Mouse (Mus musculus): Measurements from ENCODE around the gene Gli2.

Gene Gli2

GRCm38 (mm10) chr1:119053402-119053841 lies at the start of gene Gli2:
TSS of gene Gli2 (minus strand) at chr1:119053619.
- in situ Hi-C loops (cut with MboI; ENCODE audit: low pct_unique_long_range_greater_than_20kb in 1 of 2, low sequenced_read_pairs in 2 of 2, unreplicated experiment in 1 of 2) = no loop called here

DNA sequence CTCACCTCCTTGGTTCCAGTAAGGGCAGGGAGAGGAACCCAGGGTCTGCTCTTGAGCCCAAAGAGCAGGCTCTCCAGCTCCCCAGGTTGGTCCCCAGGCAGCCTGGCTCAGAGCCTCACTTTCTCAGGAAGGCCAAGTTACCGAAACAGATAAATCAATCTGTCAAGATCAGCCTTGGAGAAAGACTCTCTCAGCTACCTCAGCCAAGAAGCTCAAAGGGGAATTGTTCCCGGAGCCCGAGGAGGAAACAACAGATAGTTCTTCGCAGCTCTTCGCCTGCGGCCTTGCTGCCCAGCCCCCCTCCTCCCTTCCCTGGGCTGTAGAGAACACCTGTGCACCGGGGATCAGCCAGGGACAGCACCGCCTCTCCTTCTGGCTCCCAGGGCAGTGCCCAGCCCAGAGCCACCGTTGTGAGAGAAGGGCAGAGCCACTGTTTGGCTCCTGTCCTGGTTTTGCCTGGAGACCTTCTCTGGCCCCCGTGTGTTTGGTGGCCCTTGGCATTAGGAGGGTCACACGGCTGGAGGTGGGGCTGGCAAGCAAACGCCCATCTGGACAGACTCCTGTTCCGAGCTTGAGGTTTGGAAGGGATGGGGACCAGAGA lies 44.6 kb upstream of the Gli2 start:
- in situ Hi-C loops (cut with MboI; ENCODE audit: low pct_unique_long_range_greater_than_20kb in 1 of 2, low sequenced_read_pairs in 2 of 2, unreplicated experiment in 1 of 2) = loop anchor here in 1 of 2 experiments (5.0 to 10.0 kb wide), 2 partner anchors 54 to 347 kb away; no protein-coding TSS in a partner anchor

- in situ Hi-C loops (cut with MboI; ENCODE audit: low pct_unique_long_range_greater_than_20kb in 1 of 2, low sequenced_read_pairs in 2 of 2, unreplicated experiment in 1 of 2) = loop anchor here (5.0 to 10.0 kb wide), 2 partner anchors 326 to 351 kb away; no protein-coding TSS in a partner anchor
Measured at GRCm38 (mm10) chr1:119093739-119094138, 40.3 kb upstream of the Gli2 start.

DNA sequence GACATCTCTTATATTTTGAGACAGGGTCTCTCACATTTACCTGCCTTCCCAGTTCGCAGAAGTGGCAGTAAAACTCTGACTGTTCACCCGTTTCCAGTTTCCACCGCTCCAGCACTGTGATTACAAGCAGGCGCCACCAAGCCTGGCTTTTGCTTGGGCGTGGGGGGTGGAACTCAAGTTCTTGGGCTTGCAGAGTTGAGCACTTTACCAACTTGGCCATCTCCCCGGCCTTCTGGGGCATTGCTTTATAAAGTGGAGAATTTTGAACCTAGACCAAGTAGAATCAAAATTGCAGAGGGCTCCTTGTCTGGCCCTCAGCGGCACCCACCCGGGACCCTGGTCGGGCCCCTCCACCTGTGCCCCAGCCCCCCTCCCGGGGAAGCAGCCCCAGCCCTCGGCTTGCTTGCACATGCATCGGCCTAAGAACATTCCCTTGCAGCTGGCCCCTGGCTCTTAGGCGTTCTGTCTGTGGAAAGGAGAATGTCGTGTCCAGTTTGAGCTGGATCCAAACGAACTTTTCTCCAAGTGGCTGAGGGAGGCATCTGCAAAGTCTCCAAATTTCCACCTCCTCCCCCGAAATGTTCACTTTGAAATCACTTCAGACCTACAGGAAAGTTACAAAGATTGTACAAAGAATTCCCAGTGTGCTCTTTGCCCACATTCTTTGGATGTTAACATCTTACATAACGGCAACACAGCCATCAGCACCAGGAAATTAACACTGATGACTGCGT lies 36.6 kb upstream of the Gli2 start:
- in situ Hi-C loops (cut with MboI; ENCODE audit: low pct_unique_long_range_greater_than_20kb in 1 of 2, low sequenced_read_pairs in 2 of 2, unreplicated experiment in 1 of 2) = loop anchor here (5.0 to 10.0 kb wide), 2 partner anchors 323 to 355 kb away; no protein-coding TSS in a partner anchor

DNA sequence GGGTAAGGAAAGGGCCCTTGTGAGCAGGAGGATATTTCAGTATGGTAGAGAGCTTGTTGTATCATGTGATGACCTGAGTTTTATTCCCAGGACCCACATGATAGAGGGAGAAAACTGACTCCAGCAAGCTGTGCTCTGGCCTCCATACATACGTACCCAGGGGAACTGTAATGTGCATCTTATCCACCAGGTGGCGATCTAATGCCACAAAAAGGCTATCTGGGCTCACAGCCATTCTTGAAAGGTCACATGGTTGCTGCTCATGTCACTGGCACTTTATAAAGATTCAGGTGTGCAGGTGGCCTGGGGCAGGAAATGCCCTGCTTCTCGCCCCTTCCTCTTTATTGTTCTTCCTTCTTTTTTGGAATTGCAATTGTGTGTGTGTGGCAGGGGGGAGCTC lies 34.1 kb upstream of the Gli2 start:
- in situ Hi-C loops (cut with MboI; ENCODE audit: low pct_unique_long_range_greater_than_20kb in 1 of 2, low sequenced_read_pairs in 2 of 2, unreplicated experiment in 1 of 2) = no loop called here

- in situ Hi-C loops (cut with MboI; ENCODE audit: low pct_unique_long_range_greater_than_20kb in 1 of 2, low sequenced_read_pairs in 2 of 2, unreplicated experiment in 1 of 2) = no loop called here
Measured at GRCm38 (mm10) chr1:119085771-119086170, 32.4 kb upstream of the Gli2 start.

GRCm38 (mm10) chr1:119083468-119083921 lies 30.1 kb upstream of the Gli2 start:
- in situ Hi-C loops (cut with MboI; ENCODE audit: low pct_unique_long_range_greater_than_20kb in 1 of 2, low sequenced_read_pairs in 2 of 2, unreplicated experiment in 1 of 2) = no loop called here

DNA sequence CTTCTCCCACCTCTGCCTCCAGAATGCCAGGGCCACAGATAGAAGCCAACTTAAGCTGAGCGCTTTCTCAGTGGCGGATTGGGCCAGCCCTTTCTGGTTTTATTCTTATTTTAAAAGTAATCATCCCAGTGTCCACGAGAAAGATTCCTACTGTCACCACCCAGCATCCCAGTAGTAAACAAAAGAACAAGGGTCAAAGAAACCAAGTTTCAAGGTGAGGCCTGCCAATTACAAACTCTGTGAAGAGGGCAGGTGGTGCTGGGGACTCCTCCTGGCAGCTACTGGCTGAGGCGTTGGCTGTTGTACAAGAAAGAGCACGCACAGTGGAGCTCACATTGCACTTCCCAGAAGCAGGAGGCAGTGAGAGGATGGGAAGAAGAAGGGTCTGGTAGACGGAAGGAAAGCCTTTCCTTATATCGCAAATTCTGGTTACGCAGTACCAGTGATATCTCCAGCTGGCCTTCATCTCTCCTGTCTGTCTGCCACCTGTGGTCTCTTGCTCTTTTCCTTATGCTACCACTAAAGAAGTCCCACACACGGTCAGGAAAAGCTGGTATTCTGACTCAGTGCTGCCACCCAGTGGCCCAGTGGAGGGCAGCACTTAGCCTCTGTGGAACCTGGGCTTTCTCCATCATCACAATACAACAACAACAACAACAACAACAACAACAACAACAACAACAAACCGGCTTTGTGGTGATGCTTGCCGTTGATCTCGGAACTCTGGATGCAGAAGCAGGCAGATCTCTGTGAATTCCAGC lies 29.0 kb upstream of the Gli2 start:
- in situ Hi-C loops (cut with MboI; ENCODE audit: low pct_unique_long_range_greater_than_20kb in 1 of 2, low sequenced_read_pairs in 2 of 2, unreplicated experiment in 1 of 2) = no loop called here

- in situ Hi-C loops (cut with MboI; ENCODE audit: low pct_unique_long_range_greater_than_20kb in 1 of 2, low sequenced_read_pairs in 2 of 2, unreplicated experiment in 1 of 2) = loop anchor here in 1 of 2 experiments (5.0 kb wide), 1 partner anchor 306 kb away; no protein-coding TSS in a partner anchor
Measured at GRCm38 (mm10) chr1:119077933-119078332, 24.5 kb upstream of the Gli2 start.

DNA sequence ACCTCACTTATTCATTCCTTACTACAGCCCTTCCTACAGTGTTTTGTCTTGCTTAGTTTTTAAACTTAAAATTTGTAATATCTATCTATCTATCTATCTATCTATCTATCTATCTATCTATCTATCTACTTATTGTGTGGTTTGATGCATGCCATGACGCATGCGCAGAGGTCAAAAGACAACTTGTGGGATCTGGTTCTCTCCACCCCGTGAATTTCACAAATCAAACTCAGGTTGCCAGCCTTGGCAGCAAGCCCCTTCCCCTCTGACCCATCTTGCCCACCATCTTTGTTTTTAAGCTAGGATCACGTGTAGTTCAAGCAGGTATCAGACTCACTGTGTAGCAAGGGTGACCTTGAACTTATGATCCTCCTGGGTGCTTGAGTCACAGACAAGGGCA lies 22.9 kb upstream of the Gli2 start:
- in situ Hi-C loops (cut with MboI; ENCODE audit: low pct_unique_long_range_greater_than_20kb in 1 of 2, low sequenced_read_pairs in 2 of 2, unreplicated experiment in 1 of 2) = loop anchor here in 1 of 2 experiments (5.0 kb wide), 1 partner anchor 304 kb away; no protein-coding TSS in a partner anchor

GRCm38 (mm10) chr1:119075916-119076315 lies 22.5 kb upstream of the Gli2 start:
- in situ Hi-C loops (cut with MboI; ENCODE audit: low pct_unique_long_range_greater_than_20kb in 1 of 2, low sequenced_read_pairs in 2 of 2, unreplicated experiment in 1 of 2) = loop anchor here in 1 of 2 experiments (5.0 kb wide), 1 partner anchor 304 kb away; no protein-coding TSS in a partner anchor

- in situ Hi-C loops (cut with MboI; ENCODE audit: low pct_unique_long_range_greater_than_20kb in 1 of 2, low sequenced_read_pairs in 2 of 2, unreplicated experiment in 1 of 2) = loop anchor here in 1 of 2 experiments (5.0 kb wide), 1 partner anchor 303 kb away; no protein-coding TSS in a partner anchor
Measured at GRCm38 (mm10) chr1:119075500-119075899, 22.1 kb upstream of the Gli2 start.

- in situ Hi-C loops (cut with MboI; ENCODE audit: low pct_unique_long_range_greater_than_20kb in 1 of 2, low sequenced_read_pairs in 2 of 2, unreplicated experiment in 1 of 2) = loop anchor here in 1 of 2 experiments (5.0 kb wide), 1 partner anchor 303 kb away; no protein-coding TSS in a partner anchor
Measured at GRCm38 (mm10) chr1:119074910-119075309, 21.5 kb upstream of the Gli2 start.

DNA sequence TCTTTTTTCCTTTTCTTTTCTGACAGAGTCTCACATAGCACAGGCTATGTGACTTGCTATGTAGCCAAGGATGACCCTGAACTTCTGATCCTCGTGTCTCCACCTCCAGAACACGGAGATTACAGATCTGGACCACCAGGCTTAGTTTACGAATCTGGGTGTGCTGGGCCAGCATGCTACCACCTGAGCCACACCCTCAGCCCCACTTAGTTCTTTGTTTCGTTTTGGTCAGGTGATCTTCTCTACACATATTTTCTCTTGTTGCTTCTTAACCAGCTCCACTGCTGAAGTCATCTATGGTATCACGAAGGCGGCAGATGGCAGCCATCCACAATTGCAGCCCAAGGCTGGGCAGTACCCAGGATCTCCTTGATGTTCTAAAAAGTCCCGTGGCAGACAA lies 20.5 kb upstream of the Gli2 start:
- in situ Hi-C loops (cut with MboI; ENCODE audit: low pct_unique_long_range_greater_than_20kb in 1 of 2, low sequenced_read_pairs in 2 of 2, unreplicated experiment in 1 of 2) = no loop called here

GRCm38 (mm10) chr1:119064892-119065671 lies 11.7 kb upstream of the Gli2 start:
- in situ Hi-C loops (cut with MboI; ENCODE audit: low pct_unique_long_range_greater_than_20kb in 1 of 2, low sequenced_read_pairs in 2 of 2, unreplicated experiment in 1 of 2) = no loop called here

GRCm38 (mm10) chr1:119056491-119056890 lies 3.1 kb upstream of the Gli2 start:
- in situ Hi-C loops (cut with MboI; ENCODE audit: low pct_unique_long_range_greater_than_20kb in 1 of 2, low sequenced_read_pairs in 2 of 2, unreplicated experiment in 1 of 2) = no loop called here

DNA sequence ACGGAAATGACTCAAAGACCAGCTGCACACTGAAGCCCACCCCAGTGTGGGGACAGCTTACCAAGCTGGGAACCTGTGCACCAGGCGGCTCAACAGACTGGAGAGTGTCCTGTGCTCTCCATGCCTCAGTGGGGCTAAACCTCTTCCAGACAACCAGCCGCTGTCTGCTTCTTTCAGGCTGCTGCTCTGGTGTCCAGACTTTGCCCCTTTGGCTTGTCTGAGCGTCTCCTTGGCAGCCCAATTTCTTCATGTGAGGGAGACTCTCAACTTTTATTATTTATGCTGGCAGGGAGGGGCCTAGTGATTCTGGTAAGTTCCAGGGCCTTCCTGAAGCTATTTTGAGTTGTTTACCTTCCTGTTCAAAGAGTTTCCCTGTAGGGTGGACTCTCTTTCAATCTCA lies 2.4 kb upstream of the Gli2 start:
- in situ Hi-C loops (cut with MboI; ENCODE audit: low pct_unique_long_range_greater_than_20kb in 1 of 2, low sequenced_read_pairs in 2 of 2, unreplicated experiment in 1 of 2) = no loop called here

DNA sequence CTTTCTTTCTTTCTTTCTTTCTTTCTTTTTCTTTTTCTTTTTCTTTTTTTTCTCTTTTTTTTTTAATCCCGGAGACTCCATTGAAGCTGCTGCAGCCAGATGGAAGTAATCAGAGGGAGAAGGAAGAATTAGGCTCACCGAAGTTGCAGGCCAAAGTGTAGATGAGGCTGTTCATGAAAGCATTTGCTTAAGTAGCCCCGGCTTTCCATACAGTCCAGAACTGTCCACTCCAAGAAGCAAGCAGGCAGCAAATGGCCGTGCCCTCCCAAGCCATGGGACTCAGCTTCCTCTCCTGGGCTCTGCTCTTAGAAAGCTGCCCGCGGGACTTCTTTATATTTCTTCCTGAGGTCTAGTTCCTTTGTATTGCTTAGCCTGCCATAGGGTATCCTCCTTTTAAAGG lies 1.0 kb upstream of the Gli2 start:
- in situ Hi-C loops (cut with MboI; ENCODE audit: low pct_unique_long_range_greater_than_20kb in 1 of 2, low sequenced_read_pairs in 2 of 2, unreplicated experiment in 1 of 2) = no loop called here
